Mouse (Mus musculus) olfactory bulb, adult 2 months (tissue): ENCODE measurements around the gene Zfp710. TPM values are rescaled to one million over a fixed set of nuclear protein-coding genes. Genes with fewer than 3 reads are reported as not detected.
A peak's percentile ranks its signal among the peaks of the same experiment; 100 is the strongest.

ENCODE experiments used
- H3K27ac ChIP-seq: fragments of 200-500 bp; 2 replicates; pipeline ENCODE4 v1.5.1; 2012; ENCODE audit warnings: low read depth, low read length; ENCODE audit not compliant: insufficient read depth
- H3K4me1 ChIP-seq: fragments of 200-500 bp; 2 replicates; pipeline ENCODE4 v1.6.1; 2012; ENCODE audit warnings: low read length; ENCODE audit not compliant: control insufficient read depth, insufficient read depth
- H3K4me3 ChIP-seq: fragments of 200-500 bp; 2 replicates; pipeline ENCODE4 v1.5.1; 2012; ENCODE audit warnings: mild to moderate bottlenecking, low read depth, low read length, moderate library complexity; ENCODE audit not compliant: insufficient read depth
- CTCF ChIP-seq: fragments of 200-500 bp; IDR thresholded peaks from 2 replicates; pipeline ENCODE4 v1.5.1; 2012; ENCODE audit warnings: low read depth, mild to moderate bottlenecking, low read length, moderate library complexity; ENCODE audit not compliant: insufficient read depth
- POLR2A ChIP-seq: fragments of 200-500 bp; IDR thresholded peaks from 2 replicates; pipeline ENCODE4 v1.6.1; 2012; ENCODE audit warnings: mild to moderate bottlenecking, low read depth, low read length, moderate library complexity; ENCODE audit not compliant: insufficient read depth
- WGBS: fragments of 180-500 bp; shearing (Covaris S2); methylation state at CpG from one replicate; pipeline ENCODE4 v1.1.7; 2018; 5-methylcytosine and 5-hydroxymethylcytosine counted together
- polyA plus RNA-seq: library from polyadenylated mRNA; stranded (reverse); fragments of >200 nt; gene quantifications from 2 replicates; pipeline ENCODE4 v1.2.4, GENCODE M21; 2012; ENCODE audit warnings: low replicate concordance; ENCODE audit not compliant: missing spikeins, insufficient read depth, insufficient read length

The Zfp710 gene
- polyA plus RNA-seq, 1 experiment, result not detected

GRCm38 (mm10) chr7:80051835-80052234, 27.2 kb downstream of the Zfp710 start:
- 62% methylated on average over 6 of the region's 6 CpGs for WGBS
- Histone ChIP-seq H3K27ac (no peak overlapping the region), H3K4me3 (no peak overlapping the region), H3K4me1 (peaks cover 25% of the 10 kb centered on the region)
- TF ChIP-seq CTCF (no peak), POLR2A (no peak)

- H3K27ac ChIP-seq, result no peak overlapping the region
- 56% methylated on average over 11 of the region's 11 CpGs for WGBS
- no peak overlapping the region for H3K4me3 ChIP-seq
- H3K4me1 ChIP-seq, result peaks cover 29% of the 10 kb centered on the region
- TF ChIP-seq CTCF (no peak), POLR2A (no peak)
Observed at GRCm38 (mm10) chr7:80052261-80052660, 27.6 kb downstream of the Zfp710 start.

GRCm38 (mm10) chr7:80053147-80053546, 28.5 kb downstream of the Zfp710 start:
- no peak for TF ChIP-seq POLR2A
- no peak for TF ChIP-seq CTCF
- H3K27ac ChIP-seq, result no peak overlapping the region
- peaks cover 35% of the 10 kb centered on the region for H3K4me1 ChIP-seq
- WGBS, result 96% methylated on average over 9 of the region's 9 CpGs
- no peak overlapping the region for H3K4me3 ChIP-seq

- 65% methylated on average over 12 of the region's 12 CpGs for WGBS
- TF ChIP-seq POLR2A, result no peak
- TF ChIP-seq CTCF, result no peak
- H3K4me1 ChIP-seq, result peaks cover 55% of the 10 kb centered on the region
- no peak overlapping the region for H3K4me3 ChIP-seq
- H3K27ac ChIP-seq, result no peak overlapping the region
Observed at GRCm38 (mm10) chr7:80055781-80056180, 31.2 kb downstream of the Zfp710 start.

GRCm38 (mm10) chr7:80057002-80057691, 32.5 kb downstream of the Zfp710 start:
- TF ChIP-seq POLR2A, result no peak
- no peak for TF ChIP-seq CTCF
- H3K27ac ChIP-seq, result 0 out of 2 replicates have a peak overlapping the region, but pooled peaks have one; percentile 21
- H3K4me1 ChIP-seq, result peaks cover 56% of the 10 kb centered on the region
- WGBS, result 74% methylated on average over 4 of the region's 4 CpGs
- no peak overlapping the region for H3K4me3 ChIP-seq

GRCm38 (mm10) chr7:80057781-80058180, 33.2 kb downstream of the Zfp710 start:
- H3K4me3 ChIP-seq, result no peak overlapping the region
- no peak overlapping the region for H3K27ac ChIP-seq
- no peak for TF ChIP-seq POLR2A
- no peak for TF ChIP-seq CTCF
- 44% methylated on average over 14 of the region's 14 CpGs for WGBS
- peaks cover 56% of the 10 kb centered on the region for H3K4me1 ChIP-seq

- TF ChIP-seq POLR2A (no peak), CTCF (no peak)
- no peak overlapping the region for H3K4me3 ChIP-seq
- H3K27ac ChIP-seq, result 0 out of 2 replicates have a peak overlapping the region, but pooled peaks have one; percentile 18
- peaks cover 64% of the 10 kb centered on the region for H3K4me1 ChIP-seq
- WGBS, result 67% methylated on average over 4 of the region's 4 CpGs
Observed at GRCm38 (mm10) chr7:80058405-80059063, 33.9 kb downstream of the Zfp710 start.

GRCm38 (mm10) chr7:80059064-80059838, 34.6 kb downstream of the Zfp710 start:
- H3K4me1 ChIP-seq, result peaks cover 68% of the 10 kb centered on the region
- peak overlapping the region; percentile 16; the same call in 1 of the 2 replicates for H3K27ac ChIP-seq
- TF ChIP-seq POLR2A, result no peak
- no peak for TF ChIP-seq CTCF
- H3K4me3 ChIP-seq, result no peak overlapping the region
- 68% methylated on average over 13 of the region's 13 CpGs for WGBS

GRCm38 (mm10) chr7:80060012-80060778, 35.6 kb downstream of the Zfp710 start:
- WGBS, result 80% methylated on average over 10 of the region's 10 CpGs
- H3K4me3 ChIP-seq, result no peak overlapping the region
- H3K27ac ChIP-seq, result no peak overlapping the region
- no peak for TF ChIP-seq POLR2A
- TF ChIP-seq CTCF, result no peak
- peaks cover 70% of the 10 kb centered on the region for H3K4me1 ChIP-seq
